Mouse (Mus musculus) neural tube, embryonic 10.5 days (tissue): ENCODE measurements around the gene Cntnap2.

Experiments
- DNase-seq: peaks from one replicate; pipeline ENCODE4 v3.0.0-alpha.2; 2017; ENCODE audit warnings: low spot score; ENCODE audit errors: extremely low spot score

Cntnap2 gene

GRCm38 (mm10) chr6:47287722-47288121, 2228.6 kb downstream of the Cntnap2 start:
- DNase-seq, result no peak

DNA sequence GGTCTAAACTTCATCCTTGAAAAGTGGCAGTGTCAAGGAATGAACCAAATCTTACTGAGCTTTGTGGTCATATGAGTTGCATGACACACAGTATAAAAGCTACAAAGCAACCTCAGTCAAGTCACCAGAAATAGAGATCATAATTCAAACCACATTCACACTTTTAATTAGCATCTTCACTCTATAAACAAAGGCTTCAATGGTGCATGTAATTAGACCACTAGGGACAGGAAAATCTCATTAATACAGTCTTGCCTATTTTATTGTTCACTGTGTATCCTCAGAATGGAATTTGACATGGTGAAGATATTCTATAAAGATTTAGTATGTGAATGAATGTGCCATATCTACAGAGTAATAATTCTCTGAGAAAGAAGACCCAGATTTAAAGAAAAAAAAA, 2232.8 kb downstream of the Cntnap2 start:
- DNase-seq, result no peak

DNA sequence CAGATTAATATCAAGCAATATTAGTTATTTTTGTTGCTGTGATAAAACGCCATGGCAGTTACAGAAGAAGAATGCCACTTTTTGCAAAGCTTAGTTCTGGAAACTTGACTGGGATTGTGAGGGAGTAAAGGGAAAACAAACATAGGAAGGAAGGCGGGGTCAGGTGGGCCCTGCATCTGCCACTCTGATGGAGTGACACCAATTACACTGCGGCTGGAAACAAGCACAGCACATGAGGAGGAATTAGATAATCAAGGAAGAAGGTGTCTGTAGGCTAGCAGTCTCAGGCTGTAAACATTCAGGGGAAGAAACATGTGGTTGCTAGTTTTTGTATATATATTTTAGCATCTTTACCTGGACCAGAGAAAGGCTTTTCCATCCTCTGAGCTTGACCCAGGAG, 2233.3 kb downstream of the Cntnap2 start:
- DNase-seq, result no peak

- no peak for DNase-seq
These were observed 2235.3 kb downstream of the Cntnap2 start for GRCm38 (mm10) chr6:47294433-47294832.

DNA sequence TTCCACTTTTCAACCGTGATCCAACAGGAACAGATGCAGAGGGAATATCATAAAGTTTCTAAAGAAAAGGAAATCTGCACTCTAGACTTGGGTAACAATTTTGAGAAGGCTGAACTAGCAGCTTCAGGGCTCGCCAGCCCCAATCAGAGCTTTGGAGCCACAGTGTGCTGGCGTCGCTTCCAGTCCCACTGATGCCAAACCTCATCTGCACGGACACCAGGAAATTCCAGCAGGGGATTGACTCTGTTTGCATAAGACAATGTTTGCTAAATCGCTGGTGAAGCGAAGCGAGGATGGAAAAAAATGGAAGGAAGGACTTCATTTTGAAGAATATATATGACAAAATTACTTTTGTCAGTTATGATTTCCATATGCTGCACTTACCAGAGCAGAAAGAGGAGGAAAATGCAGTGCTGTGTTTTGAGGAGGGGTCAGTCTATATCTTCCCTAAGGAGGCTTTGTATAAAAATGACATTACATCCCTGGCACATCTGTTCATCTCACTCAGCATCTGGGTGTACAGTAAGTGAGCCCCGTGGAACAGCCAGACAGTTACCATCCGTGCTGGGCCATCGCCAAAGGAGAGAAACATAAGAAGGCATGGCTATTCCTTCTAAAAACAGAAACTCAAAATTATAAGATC, 2245.8 kb downstream of the Cntnap2 start:
- DNase-seq, result no peak

DNA sequence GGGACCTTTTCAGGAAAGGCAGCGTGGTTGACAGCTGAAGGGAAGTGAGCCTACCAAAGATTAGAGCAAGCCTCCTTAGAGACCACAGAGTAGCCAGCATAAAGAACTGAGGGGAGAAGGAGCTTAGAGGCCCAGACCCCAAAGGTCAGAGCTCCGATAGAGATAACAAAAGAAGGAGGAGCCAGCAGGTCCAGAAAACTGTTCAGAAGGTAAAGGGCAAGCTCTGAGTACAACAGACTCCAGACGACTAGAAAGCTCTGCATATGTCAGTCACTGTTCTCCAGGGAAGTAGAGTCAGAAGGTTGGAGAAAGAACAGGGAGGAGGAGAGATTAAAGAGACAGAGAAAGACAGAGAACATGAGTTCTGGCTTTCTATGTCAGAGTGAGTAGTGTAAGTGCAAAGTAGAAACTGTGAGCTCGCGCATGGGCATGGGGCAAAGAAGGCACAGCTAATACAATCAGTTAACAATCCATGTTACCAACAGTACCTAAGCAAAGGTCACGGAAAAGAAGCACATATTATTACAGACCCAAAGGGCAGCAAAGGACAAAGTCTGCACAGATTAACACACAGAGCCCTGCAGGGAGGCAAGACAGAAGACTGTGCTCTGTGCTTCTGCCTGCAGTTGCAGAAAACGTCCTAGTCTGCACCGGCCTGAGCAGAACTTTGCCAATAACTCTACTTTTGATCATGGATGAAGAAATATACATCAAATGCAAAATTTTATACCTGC, 2247.1 kb downstream of the Cntnap2 start:
- no peak for DNase-seq

- no peak for DNase-seq
These were observed 2247.8 kb downstream of the Cntnap2 start for GRCm38 (mm10) chr6:47306954-47307353.

DNA sequence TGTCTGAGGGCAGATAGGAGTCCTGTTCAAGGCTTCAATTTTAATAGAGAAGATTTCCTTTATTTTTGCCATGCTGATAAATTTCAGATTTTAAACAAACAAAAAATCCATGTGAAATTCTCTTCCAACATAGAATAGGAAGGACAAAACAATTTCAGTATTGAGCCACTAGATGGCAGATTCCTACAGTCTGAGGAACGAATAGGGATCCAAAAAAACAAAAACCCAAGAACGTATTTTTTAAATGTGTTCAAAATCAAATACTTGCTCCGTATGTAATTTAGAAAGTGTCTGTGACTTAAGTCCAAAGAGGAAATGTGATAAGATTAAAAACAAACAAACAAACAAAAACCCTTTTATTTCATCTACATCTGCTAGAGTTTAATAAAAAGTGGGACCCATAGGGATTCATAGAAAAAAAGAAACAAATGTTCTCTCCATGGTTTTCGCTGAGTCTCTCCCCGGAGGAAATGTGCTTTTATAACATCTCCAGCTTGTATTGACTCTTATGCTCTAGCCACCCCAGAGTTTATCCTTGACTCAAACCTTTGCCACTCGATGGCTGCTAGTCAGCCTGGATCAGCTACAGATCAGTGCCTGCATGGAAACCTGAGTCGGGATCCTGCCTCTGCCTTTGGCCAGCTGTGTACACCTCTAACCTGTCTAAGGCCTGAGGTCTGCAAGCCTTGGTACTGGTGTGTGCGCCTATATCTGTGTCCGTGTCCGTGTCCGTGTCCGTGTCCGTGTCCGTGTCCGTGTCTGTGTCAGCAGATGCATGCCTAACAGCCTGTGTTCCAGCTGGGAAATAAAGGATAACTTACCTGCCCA, 2255.6 kb downstream of the Cntnap2 start:
- no peak for DNase-seq

DNA sequence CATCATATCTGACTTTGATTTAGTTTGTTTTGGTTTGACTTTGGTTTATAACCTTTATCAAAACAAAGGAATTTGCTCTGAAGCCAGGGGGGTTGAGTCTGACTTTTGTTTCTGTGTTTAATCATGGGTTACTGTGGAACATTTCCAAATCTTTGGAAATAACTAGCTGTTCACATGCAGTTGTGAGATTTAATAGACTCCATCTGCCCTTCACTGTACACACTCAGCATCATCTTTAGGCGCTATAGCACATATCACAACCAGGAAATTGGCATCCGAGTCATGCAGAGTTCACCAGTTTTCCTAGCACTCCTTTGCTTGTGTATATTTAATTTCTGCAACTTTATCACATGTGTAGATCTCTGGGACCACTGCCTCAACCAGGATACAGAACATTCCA, 2256.3 kb downstream of the Cntnap2 start:
- DNase-seq, result no peak

- DNase-seq, result no peak
These were observed 2258.1 kb downstream of the Cntnap2 start for GRCm38 (mm10) chr6:47317253-47317652.

DNA sequence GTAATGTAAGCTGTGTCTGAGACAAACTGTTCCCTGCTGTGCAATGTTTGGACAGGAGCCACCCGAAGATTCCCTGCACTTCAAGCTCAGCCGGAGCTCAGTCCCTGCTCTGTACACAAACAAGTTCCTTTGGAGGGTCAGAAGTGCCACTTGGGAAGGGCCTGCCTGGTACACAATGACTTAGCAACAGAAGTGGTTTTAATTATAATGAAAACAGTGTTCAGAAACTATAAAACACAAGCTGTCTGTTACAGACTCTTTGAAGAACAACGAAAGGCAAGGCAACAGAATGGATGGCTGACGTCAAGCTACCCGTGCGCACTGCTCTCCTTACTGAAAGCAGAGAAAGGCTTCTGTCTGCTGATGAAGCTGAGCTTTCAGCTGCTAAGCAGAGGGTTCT, 2259.5 kb downstream of the Cntnap2 start:
- peak; percentile 30 for DNase-seq

DNA sequence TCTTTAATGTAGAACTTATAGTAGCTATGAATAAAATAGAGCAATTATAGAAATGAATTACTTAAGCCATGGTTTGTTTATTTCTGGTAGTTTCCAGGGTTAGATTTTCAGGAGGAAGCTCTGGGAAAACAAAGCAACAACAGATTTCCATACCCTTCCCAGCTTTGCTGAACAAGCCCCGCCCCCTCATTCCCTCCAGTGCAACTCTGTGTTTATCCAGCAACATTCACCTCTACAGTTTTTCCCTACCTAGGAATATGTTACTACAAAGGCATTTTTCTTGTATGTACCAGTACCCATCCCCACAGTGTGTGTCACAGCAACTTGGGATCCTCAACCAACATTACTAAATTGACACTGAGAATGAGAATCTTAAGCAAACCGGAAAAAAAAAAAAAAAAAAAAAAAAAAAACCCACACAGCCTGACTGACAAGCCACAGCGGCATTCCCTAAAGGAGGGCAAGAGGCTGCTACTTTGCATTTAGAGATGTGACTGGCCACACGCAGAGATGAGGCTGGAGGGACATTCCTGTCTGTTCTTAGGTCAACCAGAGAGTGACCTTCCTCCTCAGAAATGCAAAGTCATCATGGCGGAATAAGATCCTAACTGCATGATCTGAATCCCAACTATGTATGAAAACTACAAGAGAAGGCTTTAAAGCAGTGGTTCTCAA, 2260.3 kb downstream of the Cntnap2 start:
- DNase-seq, result no peak

DNA sequence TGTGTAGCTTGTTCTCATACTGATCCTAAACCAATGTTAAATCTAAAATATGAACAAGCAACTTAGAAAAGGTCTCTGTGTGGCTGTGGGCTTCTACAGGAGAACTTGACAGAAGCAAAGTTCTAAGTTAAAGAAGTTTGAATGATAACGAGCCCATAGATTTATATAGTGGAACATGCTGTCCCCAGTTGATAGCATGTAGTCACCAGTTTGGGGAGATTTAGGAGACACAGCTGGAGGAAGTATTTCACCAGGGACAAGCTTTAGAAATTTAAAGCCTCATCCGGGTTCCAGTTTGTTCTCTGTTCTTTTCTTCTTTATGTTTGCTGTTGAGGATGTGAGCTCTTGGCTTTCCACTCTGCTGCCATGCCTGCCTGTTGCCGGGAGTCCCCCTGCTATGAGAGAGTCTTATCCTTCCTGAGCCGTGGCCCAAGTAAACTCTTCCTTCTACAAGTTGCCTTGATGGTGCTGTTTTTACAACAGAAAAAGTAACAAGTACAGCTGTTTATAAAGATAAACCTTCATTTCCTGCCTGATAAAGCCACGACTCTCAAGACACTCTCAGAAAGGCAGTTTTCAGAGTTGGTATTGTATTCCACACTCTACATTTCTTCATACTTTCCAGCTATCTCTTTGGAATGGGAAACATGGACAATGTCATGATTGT, 2264.1 kb downstream of the Cntnap2 start:
- DNase-seq, result no peak

GRCm38 (mm10) chr6:47323886-47324285, 2264.7 kb downstream of the Cntnap2 start:
- no peak for DNase-seq

- DNase-seq, result no peak
These were observed 2269.1 kb downstream of the Cntnap2 start for GRCm38 (mm10) chr6:47328281-47328680.

- DNase-seq, result no peak
These were observed 2270.1 kb downstream of the Cntnap2 start for GRCm38 (mm10) chr6:47329212-47329611.

GRCm38 (mm10) chr6:47333016-47333415, 2273.9 kb downstream of the Cntnap2 start:
- no peak for DNase-seq

GRCm38 (mm10) chr6:47334377-47334776, 2275.2 kb downstream of the Cntnap2 start:
- DNase-seq, result no peak

- DNase-seq, result no peak
These were observed 2278.1 kb downstream of the Cntnap2 start for GRCm38 (mm10) chr6:47337300-47337699.

GRCm38 (mm10) chr6:47338113-47338512, 2279.0 kb downstream of the Cntnap2 start:
- no peak for DNase-seq
